Comparison of ENCODE assay signal across 26 mouse cellular contexts in genomic region chr7:24105144-24105703, GRCm38 (mm10). TPM values are rescaled to one million over a fixed set of nuclear protein-coding genes. Genes with fewer than 3 reads are reported as not detected.
DNase-seq lines count a peak whose midpoint lies in the region; ATAC-seq and TF ChIP-seq lines count a peak whose summit lies in the region.
"Had no signal": no experiment of that assay in that cellular context is flagged by ENCODE, and none has a peak within 500 bp of the region (broad histone marks: within the 10 kb centered on the region; RNA-seq: fewer than 3 reads in every experiment).

No protein-coding gene starts in this region.

- no peak for TF ChIP-seq CTCF in intestine, postnatal 0 days (IDR thresholded peaks at IDR 0.05; ENCODE audit: low read depth)
- no peak for TF ChIP-seq CTCF in gastrocnemius, adult 2 months (IDR thresholded peaks at IDR 0.05)

- H3K27me3 ChIP-seq in hindbrain, embryonic 15.5 days, result no peaks in the 10 kb centered on the region
- no peaks in the 10 kb centered on the region for H3K27me3 ChIP-seq in hindbrain, embryonic 12.5 days
- no peaks in the 10 kb centered on the region for H3K27me3 ChIP-seq in midbrain, embryonic 12.5 days
- no peaks in the 10 kb centered on the region for H3K27me3 ChIP-seq in midbrain, embryonic 15.5 days (replicated peaks)
- no peaks in the 10 kb centered on the region for H3K27me3 ChIP-seq in intestine, postnatal 0 days (replicated peaks; ENCODE audit: control insufficient read depth, insufficient read depth, low read length)
- H3K27me3 ChIP-seq: embryonic facial prominence, embryonic 15.5 days; neural tube, embryonic 13.5 days had no signal

- peaks cover 94% of the 10 kb centered on the region for H3K36me3 ChIP-seq in hindbrain, embryonic 15.5 days
- H3K36me3 ChIP-seq in hindbrain, embryonic 12.5 days, result peaks cover 91% of the 10 kb centered on the region
- H3K36me3 ChIP-seq in midbrain, embryonic 12.5 days, result peaks cover 95% of the 10 kb centered on the region
- H3K36me3 ChIP-seq in midbrain, embryonic 15.5 days (replicated peaks), result peaks cover 86% of the 10 kb centered on the region
- H3K36me3 ChIP-seq in intestine, postnatal 0 days (ENCODE audit: control insufficient read depth, insufficient read depth), result peaks cover 74% of the 10 kb centered on the region

- peaks cover 66% of the 10 kb centered on the region for H3K9me3 ChIP-seq in hindbrain, embryonic 15.5 days
- H3K9me3 ChIP-seq in hindbrain, embryonic 12.5 days (replicated peaks), result peaks cover 95% of the 10 kb centered on the region
- H3K9me3 ChIP-seq in midbrain, embryonic 12.5 days, result peaks cover 92% of the 10 kb centered on the region
- H3K9me3 ChIP-seq in midbrain, embryonic 15.5 days, result peaks cover 71% of the 10 kb centered on the region
- peaks cover 58% of the 10 kb centered on the region for H3K9me3 ChIP-seq in intestine, postnatal 0 days (ENCODE audit: control insufficient read depth)

- DNase-seq in cerebellum, adult 11-12 months, result peak; percentile 11
- no peak for DNase-seq in cerebellum, postnatal 36 days
- DNase-seq in gastrocnemius, adult 2 months, result no peak
- DNase-seq: adrenal gland, postnatal 36 days; cerebellum, adult 18-20 months; gastrocnemius, postnatal 36 days; kidney, adult 9 months; layer of hippocampus, adult 9-11 months; left cerebral cortex, postnatal 4 days; liver; lung, postnatal 10 days; spleen, adult 18-20 months had no signal

- H3K4me2 ChIP-seq in hindbrain, embryonic 15.5 days, result no peak overlapping the region
- no peak overlapping the region for H3K4me2 ChIP-seq in hindbrain, embryonic 12.5 days (replicated peaks)
- H3K4me2 ChIP-seq in midbrain, embryonic 12.5 days (replicated peaks), result no peak overlapping the region
- no peak overlapping the region for H3K4me2 ChIP-seq in midbrain, embryonic 15.5 days
- no peak overlapping the region for H3K4me2 ChIP-seq in intestine, postnatal 0 days (replicated peaks; ENCODE audit: low read depth)
- H3K4me2 ChIP-seq: embryonic facial prominence, embryonic 15.5 days; neural tube, embryonic 13.5 days had no signal

- intact Hi-C loops in gastrocnemius, adult 2 months (cut with DNase I), result no loop called here

- 95% methylated on average over 18 of the region's 18 CpGs for WGBS in hindbrain, embryonic 15.5 days
- 95% methylated on average over 18 of the region's 18 CpGs for WGBS in hindbrain, embryonic 12.5 days
- WGBS in midbrain, embryonic 12.5 days, result 95% methylated on average over 18 of the region's 18 CpGs
- 96% methylated on average over 18 of the region's 18 CpGs for WGBS in midbrain, embryonic 15.5 days
- WGBS in intestine, postnatal 0 days, result 95% methylated on average over 18 of the region's 18 CpGs

- ATAC-seq in hindbrain, embryonic 15.5 days (ENCODE audit: low FRiP score, low read depth), result 0 out of 2 replicates have a peak, but pooled peaks have one; percentile 9
- ATAC-seq in hindbrain, embryonic 12.5 days (ENCODE audit: low FRiP score), result no peak
- peak; percentile 27; the same call in 1 of the 2 replicates for ATAC-seq in midbrain, embryonic 12.5 days (ENCODE audit: low FRiP score, low read depth)
- ATAC-seq in midbrain, embryonic 15.5 days (replicated peaks), result no peak
- no peak for ATAC-seq in intestine, postnatal 0 days
- ATAC-seq: forebrain, embryonic 16.5 days had no signal

- no peak overlapping the region for H3K4me3 ChIP-seq in hindbrain, embryonic 15.5 days
- H3K4me3 ChIP-seq in hindbrain, embryonic 12.5 days, result no peak overlapping the region
- no peak overlapping the region for H3K4me3 ChIP-seq in midbrain, embryonic 12.5 days
- H3K4me3 ChIP-seq in midbrain, embryonic 15.5 days, result no peak overlapping the region
- H3K4me3 ChIP-seq in intestine, postnatal 0 days (ENCODE audit: low read depth, low read length), result no peak overlapping the region
- no peak overlapping the region for H3K4me3 ChIP-seq in gastrocnemius, adult 2 months
- H3K4me3 ChIP-seq: embryonic facial prominence, embryonic 15.5 days; left cerebral cortex, adult 2 months; neural tube, embryonic 13.5 days had no signal

- no peaks in the 10 kb centered on the region for H3K4me1 ChIP-seq in hindbrain, embryonic 15.5 days (replicated peaks)
- no peaks in the 10 kb centered on the region for H3K4me1 ChIP-seq in hindbrain, embryonic 12.5 days
- no peaks in the 10 kb centered on the region for H3K4me1 ChIP-seq in midbrain, embryonic 12.5 days
- no peaks in the 10 kb centered on the region for H3K4me1 ChIP-seq in midbrain, embryonic 15.5 days
- H3K4me1 ChIP-seq in intestine, postnatal 0 days (replicated peaks; ENCODE audit: control insufficient read depth, insufficient read depth, low read length), result no peaks in the 10 kb centered on the region
- H3K4me1 ChIP-seq: embryonic facial prominence, embryonic 15.5 days; neural tube, embryonic 13.5 days had no signal

- no peak overlapping the region for H3K27ac ChIP-seq in hindbrain, embryonic 15.5 days (replicated peaks)
- H3K27ac ChIP-seq in hindbrain, embryonic 12.5 days, result no peak overlapping the region
- no peak overlapping the region for H3K27ac ChIP-seq in midbrain, embryonic 12.5 days (replicated peaks)
- no peak overlapping the region for H3K27ac ChIP-seq in midbrain, embryonic 15.5 days
- H3K27ac ChIP-seq in intestine, postnatal 0 days (ENCODE audit: low read depth, low read length), result peak overlapping the region; percentile 51; the same call in 1 of the 2 replicates
- H3K27ac ChIP-seq in gastrocnemius, adult 2 months, result no peak overlapping the region
- H3K27ac ChIP-seq: embryonic facial prominence, embryonic 15.5 days; left cerebral cortex, adult 2 months; neural tube, embryonic 13.5 days had no signal

- no peak overlapping the region for H3K9ac ChIP-seq in hindbrain, embryonic 15.5 days
- H3K9ac ChIP-seq in hindbrain, embryonic 12.5 days, result no peak overlapping the region
- no peak overlapping the region for H3K9ac ChIP-seq in midbrain, embryonic 12.5 days (replicated peaks)
- no peak overlapping the region for H3K9ac ChIP-seq in midbrain, embryonic 15.5 days
- H3K9ac ChIP-seq in intestine, postnatal 0 days (ENCODE audit: low read depth, low read length), result no peak overlapping the region
- H3K9ac ChIP-seq: embryonic facial prominence, embryonic 15.5 days; neural tube, embryonic 13.5 days had no signal

RNA-seq across cellular contexts. Expression of gene Zfp112, which starts 6.9 kb away (rescaled TPM):
- 9.8 and 11.0 TPM in 2 replicates for polyA plus RNA-seq in hindbrain, embryonic 15.5 days (2015; fragmentation: Nextera tagmentation; extraction: Ambion mirVana)
- polyA plus RNA-seq in hindbrain, embryonic 12.5 days (2016; fragmentation: Nextera tagmentation; extraction: Ambion mirVana), result 7.6 and 9.3 TPM in 2 replicates
- polyA plus RNA-seq in midbrain, embryonic 12.5 days (2016; fragmentation: Nextera tagmentation; extraction: Ambion mirVana), result 8.1 and 8.3 TPM in 2 replicates
- 11.3 TPM in 2 replicates for polyA plus RNA-seq in midbrain, embryonic 15.5 days (2015; fragmentation: Nextera tagmentation; extraction: Ambion mirVana)
- 2.0 and 2.2 TPM in 2 replicates for polyA plus RNA-seq in intestine, postnatal 0 days (2015; fragmentation: Nextera tagmentation; extraction: Ambion mirVana)
- 1 to 10 TPM; 6.6 to 6.7 TPM for total RNA-seq in gastrocnemius, adult 2 months (2021)

RNA-seq across cellular contexts. Expression of gene Zfp180, which starts 23.5 kb away (rescaled TPM):
- 33.7 and 35.5 TPM in 2 replicates for polyA plus RNA-seq in hindbrain, embryonic 15.5 days (2015; fragmentation: Nextera tagmentation; extraction: Ambion mirVana)
- 32.4 and 32.5 TPM in 2 replicates for polyA plus RNA-seq in hindbrain, embryonic 12.5 days (2016; fragmentation: Nextera tagmentation; extraction: Ambion mirVana)
- polyA plus RNA-seq in midbrain, embryonic 12.5 days (2016; fragmentation: Nextera tagmentation; extraction: Ambion mirVana), result 32.4 and 34.9 TPM in 2 replicates
- 40.1 and 44.1 TPM in 2 replicates for polyA plus RNA-seq in midbrain, embryonic 15.5 days (2015; fragmentation: Nextera tagmentation; extraction: Ambion mirVana)
- polyA plus RNA-seq in intestine, postnatal 0 days (2015; fragmentation: Nextera tagmentation; extraction: Ambion mirVana), result 5.2 and 6.5 TPM in 2 replicates
- 10 to 100 TPM; 16.6 to 17.8 TPM for total RNA-seq in gastrocnemius, adult 2 months (2021)

RNA-seq across cellular contexts. Expression of gene Zfp235, which starts 28.7 kb away (rescaled TPM):
- 23.3 and 25.2 TPM in 2 replicates for polyA plus RNA-seq in hindbrain, embryonic 15.5 days (2015; fragmentation: Nextera tagmentation; extraction: Ambion mirVana)
- 19.2 TPM in 2 replicates for polyA plus RNA-seq in hindbrain, embryonic 12.5 days (2016; fragmentation: Nextera tagmentation; extraction: Ambion mirVana)
- 15.3 and 17.1 TPM in 2 replicates for polyA plus RNA-seq in midbrain, embryonic 12.5 days (2016; fragmentation: Nextera tagmentation; extraction: Ambion mirVana)
- 26.1 and 26.3 TPM in 2 replicates for polyA plus RNA-seq in midbrain, embryonic 15.5 days (2015; fragmentation: Nextera tagmentation; extraction: Ambion mirVana)
- polyA plus RNA-seq in intestine, postnatal 0 days (2015; fragmentation: Nextera tagmentation; extraction: Ambion mirVana), result 7.9 and 8.0 TPM in 2 replicates
- total RNA-seq in gastrocnemius, adult 2 months (2021), result 1 to 10 TPM; 3.7 to 5.1 TPM

RNA-seq across cellular contexts. Expression of gene Vmn1r183, which starts 52.2 kb away (rescaled TPM):
- not detected in 2 replicates for polyA plus RNA-seq in hindbrain, embryonic 15.5 days (2015; fragmentation: Nextera tagmentation; extraction: Ambion mirVana)
- not detected in 2 replicates for polyA plus RNA-seq in hindbrain, embryonic 12.5 days (2016; fragmentation: Nextera tagmentation; extraction: Ambion mirVana)
- not detected in 2 replicates for polyA plus RNA-seq in midbrain, embryonic 12.5 days (2016; fragmentation: Nextera tagmentation; extraction: Ambion mirVana)
- 0.01 TPM in 1 of 2 replicates, not detected in the other for polyA plus RNA-seq in midbrain, embryonic 15.5 days (2015; fragmentation: Nextera tagmentation; extraction: Ambion mirVana)
- not detected in 2 replicates for polyA plus RNA-seq in intestine, postnatal 0 days (2015; fragmentation: Nextera tagmentation; extraction: Ambion mirVana)
- not detected for total RNA-seq in gastrocnemius, adult 2 months (2021)
- total RNA-seq: adrenal gland, postnatal 36 days; gastrocnemius, postnatal 36 days; hematopoietic stem cell, adult 5-6 weeks; left cerebral cortex, adult 2 months; left cerebral cortex, postnatal 4 days; megakaryocyte, adult 5-6 weeks had no signal
- polyA plus RNA-seq: cortical plate, adult 2 months; forebrain, embryonic 16.5 days; heart, embryonic 14.5 days; liver, embryonic 16.5 days; neural tube, embryonic 13.5 days had no signal

Comparison
In these comparisons a context has a peak if more than half of its experiments do, and no peak if none do; other contexts are left out.
1. ATAC-seq: peak in hindbrain, embryonic 15.5 days (single experiment) and midbrain, embryonic 12.5 days (single experiment); none in hindbrain, embryonic 12.5 days (single experiment), midbrain, embryonic 15.5 days (single experiment) and intestine, postnatal 0 days (single experiment).